Mouse (Mus musculus) CD4-positive, CD25-positive, alpha-beta regulatory T cell, adult 2 months (primary cell): ENCODE results near the gene Mfsd9.
A peak's percentile ranks its signal among the peaks of the same experiment; 100 is the strongest.

Source experiments
- DNase-seq: peaks from one replicate; pipeline ENCODE4 v3.0.0-alpha.2; 2012; ENCODE audit warnings: low read depth, low spot score

Mfsd9 gene

GRCm38 (mm10) chr1:40790324-40791141 lies at the start of gene Mfsd9:
TSS of gene Mfsd9 (minus strand) at chr1:40790687.
- peak; percentile 95 for DNase-seq

- no peak for DNase-seq
Observed at GRCm38 (mm10) chr1:40835468-40835867, 45.0 kb upstream of the Mfsd9 start.

- DNase-seq = no peak
Observed at GRCm38 (mm10) chr1:40830712-40831507, 40.4 kb upstream of the Mfsd9 start.

- no peak for DNase-seq
Observed at GRCm38 (mm10) chr1:40829213-40829914, 38.9 kb upstream of the Mfsd9 start.

GRCm38 (mm10) chr1:40825826-40826225 lies 35.3 kb upstream of the Mfsd9 start:
- DNase-seq = no peak

- no peak for DNase-seq
Observed at GRCm38 (mm10) chr1:40824936-40825335, 34.4 kb upstream of the Mfsd9 start.

- DNase-seq = no peak
Observed at GRCm38 (mm10) chr1:40824517-40824916, 34.0 kb upstream of the Mfsd9 start.

- no peak for DNase-seq
Observed at GRCm38 (mm10) chr1:40815071-40815845, 24.8 kb upstream of the Mfsd9 start.

GRCm38 (mm10) chr1:40808643-40809042 lies 18.2 kb upstream of the Mfsd9 start:
- no peak for DNase-seq

- no peak for DNase-seq
Observed at GRCm38 (mm10) chr1:40805891-40806290, 15.4 kb upstream of the Mfsd9 start.

- no peak for DNase-seq
Observed at GRCm38 (mm10) chr1:40805351-40805750, 14.9 kb upstream of the Mfsd9 start, which contains the start of gene Tmem182. TSS of gene Tmem182 (plus strand) at chr1:40805601.

GRCm38 (mm10) chr1:40804118-40804517 lies 13.6 kb upstream of the Mfsd9 start:
- no peak for DNase-seq

- DNase-seq = peak; percentile 76
Observed at GRCm38 (mm10) chr1:40802759-40803158, 12.3 kb upstream of the Mfsd9 start.

- DNase-seq = no peak
Observed at GRCm38 (mm10) chr1:40800908-40801307, 10.4 kb upstream of the Mfsd9 start.

- no peak for DNase-seq
Observed at GRCm38 (mm10) chr1:40799121-40799520, 8.6 kb upstream of the Mfsd9 start.

- DNase-seq = peak; percentile 83
Observed at GRCm38 (mm10) chr1:40797348-40797747, 6.9 kb upstream of the Mfsd9 start.

- DNase-seq = no peak
Observed at GRCm38 (mm10) chr1:40795508-40795907, 5.0 kb upstream of the Mfsd9 start.

GRCm38 (mm10) chr1:40789666-40790233 lies 737 bp downstream of the Mfsd9 start:
- DNase-seq = no peak

GRCm38 (mm10) chr1:40788956-40789355 lies 1.5 kb downstream of the Mfsd9 start:
- no peak for DNase-seq

- no peak for DNase-seq
Observed at GRCm38 (mm10) chr1:40785876-40786445, 4.5 kb downstream of the Mfsd9 start.

- no peak for DNase-seq
Observed at GRCm38 (mm10) chr1:40784306-40784705, 6.2 kb downstream of the Mfsd9 start.
